Mouse (Mus musculus) gastrocnemius, adult 8-10 months (tissue): ENCODE results near the gene Lrrd1. TPM values are rescaled to one million over a fixed set of nuclear protein-coding genes. Genes with fewer than 3 reads are reported as not detected.

ENCODE experiments used
- total RNA-seq, 4 experiments: library from RNA; stranded (reverse); gene quantifications; 2 replicates each; pipeline ENCODE4 v1.2.4; 2022

Lrrd1 gene
- total RNA-seq, 4 experiments from 2014 or later, result not detected

Other genes with a start within 250 kb of the Lrrd1 start
- 1 to 10 TPM; 4.6 to 8.1 (median 7.1) TPM for gene Pex1, start 249.1 kb upstream of the Lrrd1 start, total RNA-seq
- 1 to 10 TPM; 5.2 to 9.2 (median 7.6) TPM for gene Rbm48, start 248.6 kb upstream of the Lrrd1 start, total RNA-seq
- gene Tmbim7, start 194.0 kb upstream of the Lrrd1 start, total RNA-seq, result not detected
- 10 to 100 TPM; 76.7 to 91.0 (median 88.0) TPM for gene Gatad1, start 188.0 kb upstream of the Lrrd1 start, total RNA-seq
- gene Ankib1, start 42.2 kb upstream of the Lrrd1 start, total RNA-seq, result 10 to 100 TPM; 17.7 to 21.2 (median 18.3) TPM
- 10 to 100 TPM; 11.4 to 16.0 (median 12.7) TPM for gene Krit1, start 42.0 kb upstream of the Lrrd1 start, total RNA-seq
- gene Mterf1a, start 48.8 kb downstream of the Lrrd1 start, total RNA-seq, result 1 to 10 TPM; 1.2 to 2.5 (median 1.5) TPM
- gene Akap9, start 82.9 kb downstream of the Lrrd1 start, total RNA-seq, result 10 to 100 TPM; 47.7 to 55.0 (median 49.3) TPM